Mouse (Mus musculus) heart, postnatal 36 days (tissue): ENCODE data around the gene Gm5737. TPM values are rescaled to one million over a fixed set of nuclear protein-coding genes. Genes with fewer than 3 reads are reported as not detected.

ENCODE experiments used
- DNase-seq, 2 experiments: peaks; one replicate each; pipeline ENCODE4 v3.0.0; 2021 to 2022
- intact Hi-C: fragments of 180-260 bp; cut with DNase I; formaldehyde crosslinking; loops from one replicate; pipeline ENCODE4 v1.15.1; 2025
- total RNA-seq, 2 experiments: library from RNA; stranded (reverse); gene quantifications; 2 replicates each; pipeline ENCODE4 v1.2.3; 2021

Gm5737 gene
- total RNA-seq, 2 experiments from 2014 or later: 0.27 TPM; not detected in 1

- intact Hi-C loops: no loop called here
These were observed 60.9 kb downstream of the Gm5737 start for GRCm38 (mm10) chr7:120873083-120873482.

GRCm38 (mm10) chr7:120874021-120874420, 61.9 kb downstream of the Gm5737 start:
- DNase-seq: no peak
- intact Hi-C loops: no loop called here

More at GRCm38 (mm10) chr7:120873083-120873482, 60.9 kb downstream of the Gm5737 start:
- DNase-seq: no peak

DNA sequence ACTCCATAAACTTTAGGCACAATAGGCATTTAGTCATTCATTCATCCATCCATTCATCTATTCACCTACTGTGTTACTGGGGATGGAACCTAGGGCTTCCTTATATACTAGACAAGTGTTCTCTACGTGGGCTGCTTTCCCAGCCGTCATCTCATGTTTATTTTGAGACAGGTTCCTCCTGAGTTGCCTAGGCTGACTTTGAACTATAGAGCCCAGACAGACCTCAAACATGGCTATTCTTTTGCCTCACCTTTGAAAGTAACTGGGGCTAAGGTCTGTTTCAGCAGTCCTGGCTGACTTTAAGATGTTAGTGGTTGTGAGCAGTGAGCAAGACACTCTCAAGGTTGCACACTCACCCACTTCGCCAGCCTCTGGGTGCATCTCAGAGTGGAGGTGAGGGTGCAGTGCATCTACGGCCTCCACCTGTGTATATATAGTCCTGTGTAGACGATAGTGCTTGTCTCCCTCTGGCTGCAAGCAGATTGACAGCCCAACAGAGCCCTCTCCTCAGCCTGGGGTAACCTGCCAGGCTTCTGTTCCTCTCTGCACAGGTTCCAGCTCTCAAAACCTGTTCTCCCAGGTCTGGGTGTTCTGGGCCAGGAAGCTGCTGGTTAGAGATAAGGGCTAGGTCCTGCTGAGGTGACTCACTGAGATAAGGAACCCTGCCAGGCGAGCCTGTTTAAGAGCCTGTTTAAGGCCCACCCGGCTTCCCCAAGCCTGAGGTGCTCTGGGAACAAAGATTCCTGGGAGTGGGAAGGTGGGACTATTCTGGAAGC, 62.8 kb downstream of the Gm5737 start:
- no peak for DNase-seq
- intact Hi-C loops: no loop called here

DNA sequence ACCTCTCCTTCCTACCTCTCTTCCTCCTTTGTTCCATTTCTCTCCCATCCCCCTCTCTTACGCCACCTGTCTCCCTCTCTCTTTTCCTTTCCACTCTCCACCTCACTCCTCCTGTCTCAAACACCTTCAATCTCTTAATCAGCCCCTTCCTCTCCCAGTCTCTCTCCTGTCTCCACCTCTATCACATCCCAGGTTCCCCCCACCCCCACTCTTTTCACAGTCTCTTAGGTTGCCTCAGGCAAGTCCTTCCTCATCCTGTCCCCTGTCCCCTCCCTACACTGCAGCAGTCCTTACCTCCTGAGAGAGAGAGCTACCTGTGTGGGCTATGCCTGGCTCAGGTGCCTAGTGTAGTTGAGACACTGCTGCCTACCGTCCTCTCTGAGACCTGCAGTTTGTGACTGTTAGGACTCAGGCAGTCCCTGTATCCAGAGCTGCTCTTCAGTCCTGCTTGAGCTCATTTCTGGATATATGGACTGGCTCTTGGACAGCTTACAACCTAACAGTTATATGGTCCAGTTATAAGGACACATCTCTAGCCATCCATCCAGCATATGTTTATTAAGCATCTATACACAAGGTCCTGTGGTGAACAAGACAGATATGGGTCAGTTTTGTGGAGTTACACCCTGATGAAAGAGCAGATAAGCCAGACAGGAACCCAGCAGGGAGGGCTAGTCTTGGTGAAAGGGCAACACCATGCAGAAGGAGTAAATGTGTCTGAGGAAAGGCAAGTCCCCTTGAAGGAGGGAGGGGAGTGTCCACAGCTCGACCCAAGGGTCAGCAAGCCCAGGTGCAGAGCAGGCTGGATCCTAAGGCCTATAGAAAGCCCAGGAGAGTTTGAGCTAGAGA, 63.6 kb downstream of the Gm5737 start:
- intact Hi-C loops: no loop called here
- no peak for DNase-seq

DNA sequence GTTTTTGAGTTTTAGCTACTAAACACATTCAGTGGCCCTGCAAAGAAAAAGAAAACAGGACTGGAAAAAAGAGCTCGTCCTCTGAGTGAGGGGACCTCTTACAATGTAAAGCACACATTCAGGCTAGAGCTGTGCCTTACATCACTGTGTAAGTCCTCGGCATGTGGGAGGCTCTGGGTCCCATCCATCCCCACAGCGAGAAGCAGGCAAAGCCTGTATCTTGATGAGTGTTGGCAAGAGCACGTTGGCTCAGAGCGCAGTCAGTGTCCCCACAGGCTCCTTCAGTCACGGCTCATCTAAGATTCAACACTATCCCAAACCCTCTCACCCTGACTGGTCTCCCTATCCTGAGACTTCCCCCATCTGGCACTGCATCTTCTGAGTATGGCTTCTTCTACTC, 66.1 kb downstream of the Gm5737 start:
- intact Hi-C loops: no loop called here
- no peak for DNase-seq

- DNase-seq: no peak
- intact Hi-C loops: loop anchor here (5.0 kb wide), 1 partner anchor 38 kb away; the partner anchor contains the start of gene Eef2k
These were observed 67.8 kb downstream of the Gm5737 start for GRCm38 (mm10) chr7:120879972-120880371.

- DNase-seq: no peak
- intact Hi-C loops: loop anchor here (5.0 kb wide), 1 partner anchor 38 kb away; the partner anchor contains the start of gene Eef2k
These were observed 68.6 kb downstream of the Gm5737 start for GRCm38 (mm10) chr7:120880770-120881169.

Other genes starting within 250 kb of the Gm5737 start
- 1,000 to 10,000 TPM; 1,148 to 1,194 TPM for gene Uqcrc2, start 177.2 kb upstream of the Gm5737 start, total RNA-seq
- not detected for gene Pdzd9, start 142.0 kb upstream of the Gm5737 start, total RNA-seq
- gene Mosmo, start 134.7 kb upstream of the Gm5737 start, total RNA-seq: 10 to 100 TPM; 31.4 to 36.2 TPM
- gene Vwa3a, start 73.0 kb upstream of the Gm5737 start, total RNA-seq: 1 to 10 TPM; 2.9 to 5.7 TPM
- 10 to 100 TPM; 34.3 TPM for gene Eef2k, start 30.5 kb downstream of the Gm5737 start, total RNA-seq
- 10 to 100 TPM in 1 of 2 experiments, 1 to 10 TPM in 1; 8.2 to 10.5 TPM for gene Polr3e, start 105.4 kb downstream of the Gm5737 start, total RNA-seq
- 10 to 100 TPM; 12.5 to 14.6 TPM for gene Cdr2, start 169.9 kb downstream of the Gm5737 start, total RNA-seq
- not detected for gene Mfsd13b, start 170.1 kb downstream of the Gm5737 start, total RNA-seq
- gene Mettl9, start 222.1 kb downstream of the Gm5737 start, total RNA-seq: 10 to 100 TPM; 85.7 to 93.0 TPM